Mouse (Mus musculus): Measurements from ENCODE around the gene Olfr97.

The Olfr97 gene

DNA sequence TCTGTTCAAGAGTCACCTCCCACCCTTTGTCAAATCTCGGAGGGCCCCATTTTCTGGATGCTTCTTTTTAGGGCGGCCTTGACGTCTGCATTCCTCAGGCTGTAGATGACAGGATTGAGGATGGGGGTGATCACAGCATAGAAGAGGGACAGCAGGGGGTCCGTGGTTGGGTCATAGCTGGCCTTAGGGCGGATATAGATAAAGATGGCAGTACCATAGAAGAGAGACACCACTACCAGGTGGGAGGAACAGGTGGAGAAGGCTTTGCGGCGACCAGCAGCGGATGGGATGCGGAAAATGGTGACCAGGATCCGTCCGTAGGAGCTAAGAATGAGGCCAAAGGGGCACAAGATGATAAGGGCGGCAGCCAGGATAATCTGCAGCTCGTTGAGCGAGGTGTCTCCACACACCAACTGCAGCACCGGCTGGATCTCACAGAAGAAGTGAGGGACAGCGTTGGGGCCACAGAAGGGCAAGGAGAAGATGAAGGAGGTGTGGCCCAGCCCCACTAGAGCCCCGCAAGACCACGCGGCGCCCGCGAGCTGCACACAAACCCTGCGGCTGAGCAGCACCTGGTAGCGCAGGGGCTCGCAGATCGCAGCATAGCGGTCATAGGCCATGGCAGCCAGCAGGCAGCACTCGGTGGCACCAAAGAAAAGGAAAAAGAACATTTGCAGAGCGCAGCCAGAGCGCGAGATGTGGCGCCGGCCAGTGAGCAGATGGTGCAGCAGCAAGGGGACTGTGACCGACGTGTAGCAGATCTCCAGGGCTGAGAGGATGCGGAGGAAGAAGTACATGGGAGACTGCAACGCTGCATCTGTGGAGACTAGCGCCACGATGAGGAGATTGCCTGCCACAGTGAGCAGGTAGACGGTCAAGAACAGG is 26.0 kb downstream of the Olfr97 start:
- no peak for TF ChIP-seq GATA4 (IDR thresholded peaks at IDR 0.05; ENCODE audit: insufficient replicate concordance, low read length)

GRCm38 (mm10) chr17:37203917-37204236 is 33.3 kb downstream of the Olfr97 start:
- no peak for TF ChIP-seq GATA4 (IDR thresholded peaks at IDR 0.05; ENCODE audit: insufficient replicate concordance, low read length)

GRCm38 (mm10) chr17:37203206-37203916 is 33.8 kb downstream of the Olfr97 start:
- no peak for TF ChIP-seq GATA4 (IDR thresholded peaks at IDR 0.05; ENCODE audit: insufficient replicate concordance, low read length)

DNA sequence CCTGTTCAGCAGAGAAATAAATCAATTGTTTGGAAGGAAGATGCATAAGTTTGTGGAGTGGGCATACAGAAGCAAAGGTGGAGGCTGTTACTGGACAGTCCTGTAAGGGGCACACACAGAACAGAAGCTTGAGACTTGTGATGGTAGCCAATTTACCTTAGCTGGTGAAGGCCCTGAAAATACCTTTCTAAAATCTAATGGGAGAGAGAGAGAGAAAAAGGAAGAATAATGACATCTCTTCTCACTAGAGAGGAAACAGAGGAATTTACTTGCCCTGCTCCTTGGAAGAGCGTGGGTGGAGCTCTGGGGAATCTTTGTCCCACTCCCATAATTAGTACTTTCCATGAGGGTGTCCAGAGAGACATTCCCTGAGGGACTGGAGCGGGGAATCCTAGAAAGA is 36.2 kb downstream of the Olfr97 start, which contains the start of gene Olfr94:
Olfr94 (minus strand) TSS at position 101 of the 400 bp plus-strand sequence.
- no peak for TF ChIP-seq GATA4 (IDR thresholded peaks at IDR 0.05; ENCODE audit: insufficient replicate concordance, low read length)

DNA sequence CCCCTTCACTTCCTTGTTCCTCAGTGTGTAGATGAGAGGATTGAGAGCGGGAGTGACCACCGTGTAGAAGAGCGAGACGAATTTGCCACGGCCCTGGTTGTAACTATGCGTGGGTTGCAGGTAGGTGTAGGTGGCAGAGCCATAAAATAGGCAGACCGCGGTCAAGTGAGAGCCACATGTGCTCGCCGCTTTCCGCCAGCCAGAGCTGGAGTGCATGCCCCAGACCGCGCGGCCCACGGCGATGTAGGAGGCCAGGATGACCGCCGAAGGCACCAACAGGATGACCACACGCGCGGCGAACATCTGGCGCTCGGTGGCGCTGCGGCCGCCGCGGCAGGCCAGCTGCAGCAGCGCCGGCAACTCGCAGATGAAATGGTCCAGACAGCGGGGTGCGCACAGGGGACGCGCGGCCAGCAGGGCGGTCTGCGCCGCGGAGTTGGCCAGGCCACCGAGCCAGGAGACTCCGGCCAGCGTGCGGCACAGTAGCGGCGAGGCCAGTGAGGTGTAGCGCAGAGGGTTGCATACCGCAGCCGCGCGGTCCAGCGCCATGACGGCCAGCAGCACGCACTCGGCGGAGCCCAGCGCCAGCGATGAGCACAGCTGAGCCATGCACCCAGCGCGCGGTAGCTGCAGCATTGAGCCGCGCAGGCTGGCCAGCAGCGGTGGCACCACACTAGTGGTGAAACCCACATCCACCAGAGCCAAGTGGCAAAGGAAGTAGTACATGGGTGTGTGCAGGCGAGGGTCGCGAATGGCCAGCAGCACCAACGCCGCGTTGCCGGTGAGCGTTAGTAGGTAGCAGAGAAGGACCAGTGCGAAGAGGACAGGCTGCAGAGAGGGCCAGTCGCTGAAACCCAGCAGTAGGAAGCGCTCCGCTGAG is 40.0 kb downstream of the Olfr97 start:
- no peak for TF ChIP-seq GATA4 (IDR thresholded peaks at IDR 0.05; ENCODE audit: insufficient replicate concordance, low read length)

GRCm38 (mm10) chr17:37194782-37195181 is 42.3 kb downstream of the Olfr97 start:
- TF ChIP-seq GATA4 (IDR thresholded peaks at IDR 0.05; ENCODE audit: insufficient replicate concordance, low read length) = no peak

DNA sequence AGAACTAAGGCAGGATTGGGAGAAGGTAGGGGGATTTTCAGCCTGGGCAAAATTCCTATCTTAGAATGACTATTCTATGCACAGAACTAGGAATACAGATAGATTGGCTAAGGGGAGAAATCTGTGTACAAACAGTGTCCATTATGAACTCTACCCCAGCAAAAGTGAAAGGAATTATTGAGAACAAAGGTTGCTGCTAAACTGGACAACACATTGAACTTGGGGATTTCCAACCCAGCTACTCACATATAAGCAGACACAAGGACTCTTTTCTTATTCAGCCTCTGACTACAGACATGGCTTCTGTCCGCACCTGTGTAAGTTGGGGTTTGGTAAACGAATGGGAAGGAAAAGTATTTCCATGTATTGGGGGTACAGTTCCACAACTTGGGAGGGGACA is 43.5 kb downstream of the Olfr97 start, which contains the start of gene Ubd:
Ubd (plus strand) TSS at position 237 of the 400 bp plus-strand sequence.
- no peak for TF ChIP-seq GATA4 (IDR thresholded peaks at IDR 0.05; ENCODE audit: insufficient replicate concordance, low read length)

- no peak for TF ChIP-seq GATA4 (IDR thresholded peaks at IDR 0.05; ENCODE audit: insufficient replicate concordance, low read length)
Observed at GRCm38 (mm10) chr17:37193032-37193431, 44.1 kb downstream of the Olfr97 start.

- no peak for TF ChIP-seq GATA4 (IDR thresholded peaks at IDR 0.05; ENCODE audit: insufficient replicate concordance, low read length)
Observed at GRCm38 (mm10) chr17:37190711-37191110, 46.4 kb downstream of the Olfr97 start.

DNA sequence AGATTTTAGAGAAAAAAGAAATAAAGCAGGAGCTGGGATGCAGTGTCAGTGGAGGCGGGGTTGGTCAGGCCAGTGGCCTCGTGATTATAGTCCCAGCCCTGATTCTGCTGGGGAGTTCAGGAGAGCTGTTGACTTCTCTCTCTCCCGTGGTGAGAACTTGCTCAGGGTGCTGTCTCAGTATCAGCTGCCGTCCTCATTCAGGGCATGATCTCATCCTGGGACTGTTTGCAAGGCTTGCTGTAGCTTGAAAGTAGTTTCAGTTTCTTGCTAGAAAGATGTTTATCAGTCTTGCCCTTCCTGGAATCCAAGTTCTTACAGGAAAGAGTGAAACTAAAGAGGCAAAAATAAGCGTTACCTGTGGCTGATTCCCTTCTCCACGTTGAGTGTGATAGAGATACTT is 51.7 kb downstream of the Olfr97 start:
- TF ChIP-seq GATA4 (IDR thresholded peaks at IDR 0.05; ENCODE audit: insufficient replicate concordance, low read length) = no peak

Measured in liver, adult (tissue).